Mouse (Mus musculus): Measurements from ENCODE around the gene Ogfod3. TPM values are rescaled to one million over a fixed set of nuclear protein-coding genes. Genes with fewer than 3 reads are reported as not detected.

Ogfod3 gene
- polyA plus RNA-seq, 1 experiment from 2014 or later, result 19.8 TPM

DNA sequence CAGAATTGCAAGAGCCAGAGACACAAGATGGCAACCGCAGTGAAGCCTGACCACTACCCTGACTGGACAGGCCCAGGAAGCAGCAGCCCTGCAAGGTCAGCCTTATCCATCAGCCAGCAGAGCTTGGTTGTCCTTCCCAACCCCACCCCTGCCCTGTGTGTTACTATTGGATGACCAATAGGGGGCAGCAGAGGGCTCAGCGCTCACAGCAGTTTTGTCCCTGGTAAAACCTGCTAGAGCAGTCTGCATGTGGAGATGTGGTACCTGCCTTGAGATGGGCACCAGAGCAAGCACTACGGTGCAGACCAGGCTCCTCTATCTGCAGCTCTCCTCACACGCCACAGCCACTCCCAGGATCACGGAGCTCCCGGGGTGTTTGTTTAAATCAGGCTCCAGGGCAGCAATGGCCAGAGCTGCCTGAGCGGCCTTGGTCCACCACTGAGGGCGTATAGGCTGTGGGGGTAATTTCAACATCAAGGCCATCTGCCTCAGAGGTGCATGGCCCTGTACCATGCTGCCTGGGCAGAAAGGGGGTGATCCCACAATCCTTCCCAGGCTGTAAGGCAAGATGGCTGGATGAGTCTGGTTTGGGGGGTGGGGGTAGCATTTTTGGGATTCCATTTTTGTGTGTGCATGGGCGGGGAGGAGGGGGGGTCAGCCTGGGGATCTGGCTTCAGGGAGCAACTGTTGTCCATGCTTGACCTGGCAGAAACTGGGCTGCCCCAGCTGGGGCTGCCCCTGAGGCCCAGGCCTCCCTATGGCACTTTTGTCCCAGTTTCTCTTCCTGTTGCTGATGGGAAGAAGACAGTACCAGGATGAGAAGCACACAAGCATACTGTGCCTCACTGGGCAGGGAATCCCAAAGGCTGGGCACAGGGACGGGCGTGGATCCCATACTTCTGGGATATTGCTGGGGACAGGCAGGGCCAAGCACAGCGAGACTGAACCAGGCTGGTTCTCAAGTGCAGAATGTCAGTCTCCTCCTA is 27.9 kb downstream of the Ogfod3 start:
- Histone ChIP-seq H3K36me3 (ENCODE audit: control insufficient read depth, insufficient read depth, low read length) (no peaks in the 10 kb centered on the region), H3K4me2 (ENCODE audit: low read depth) (no peak overlapping the region), H3K9ac (ENCODE audit: low read length) (no peak overlapping the region), H3K27me3 (ENCODE audit: control insufficient read depth, insufficient read depth, low read length) (no peaks in the 10 kb centered on the region), H3K9me3 (ENCODE audit: control insufficient read depth, low read length) (no peaks in the 10 kb centered on the region), H3K27ac (ENCODE audit: low read depth, low read length) (no peak overlapping the region), H3K4me1 (ENCODE audit: control insufficient read depth, insufficient read depth, low read length) (0 out of 2 replicates have a peak, but pooled peaks cover 4% of the 10 kb centered on the region), H3K4me3 (ENCODE audit: low read depth, low read length) (no peak overlapping the region)
- DNase-seq (ENCODE audit: low spot score) (peak; percentile 56), ATAC-seq (ENCODE audit: insufficient read depth, low FRiP score, low TSS enrichment) (no peak; the same call in 1 of the 2 replicates)
- 54% methylated on average over 12 of the region's 12 CpGs for WGBS

- 0 out of 2 replicates have a peak, but pooled peaks cover 4% of the 10 kb centered on the region for H3K4me1 ChIP-seq (ENCODE audit: control insufficient read depth, insufficient read depth, low read length)
- H3K27ac ChIP-seq (ENCODE audit: low read depth, low read length), result no peak overlapping the region
- no peaks in the 10 kb centered on the region for H3K36me3 ChIP-seq (ENCODE audit: control insufficient read depth, insufficient read depth, low read length)
- no peak for DNase-seq (ENCODE audit: low spot score)
- H3K4me3 ChIP-seq (ENCODE audit: low read depth, low read length), result no peak overlapping the region
- no peak overlapping the region for H3K4me2 ChIP-seq (ENCODE audit: low read depth)
- no peak for ATAC-seq (ENCODE audit: insufficient read depth, low FRiP score, low TSS enrichment)
- H3K9ac ChIP-seq (ENCODE audit: low read length), result no peak overlapping the region; the same call in 1 of the 2 replicates
- H3K9me3 ChIP-seq (ENCODE audit: control insufficient read depth, low read length), result no peaks in the 10 kb centered on the region
- WGBS, result 47% methylated on average over 3 of the region's 3 CpGs
- no peaks in the 10 kb centered on the region for H3K27me3 ChIP-seq (ENCODE audit: control insufficient read depth, insufficient read depth, low read length)
These were observed 30.3 kb downstream of the Ogfod3 start for GRCm38 (mm10) chr11:121174234-121174633.

DNA sequence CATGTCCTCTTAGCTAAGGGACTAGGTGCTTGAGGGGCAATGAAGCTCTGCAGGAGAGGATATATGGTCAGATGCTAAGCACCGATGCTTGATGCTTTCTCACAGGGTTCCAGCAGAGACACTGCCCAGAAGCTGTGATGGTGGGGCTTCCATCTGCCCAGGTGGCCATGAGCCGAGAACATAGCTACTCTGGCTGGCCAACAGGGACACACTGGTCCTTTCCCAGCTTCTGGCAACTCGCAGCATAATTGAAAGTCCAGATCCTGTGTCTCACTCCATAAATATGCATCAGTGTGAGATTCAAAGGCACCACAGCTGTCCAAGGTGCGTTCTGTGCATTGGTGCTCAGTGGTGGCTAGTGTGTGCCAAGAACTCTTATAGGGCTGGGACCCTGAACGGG is 31.3 kb downstream of the Ogfod3 start:
- Histone ChIP-seq H3K9me3 (ENCODE audit: control insufficient read depth, low read length) (no peaks in the 10 kb centered on the region), H3K36me3 (ENCODE audit: control insufficient read depth, insufficient read depth, low read length) (no peaks in the 10 kb centered on the region), H3K4me1 (ENCODE audit: control insufficient read depth, insufficient read depth, low read length) (0 out of 2 replicates have a peak, but pooled peaks cover 4% of the 10 kb centered on the region), H3K4me2 (ENCODE audit: low read depth) (no peak overlapping the region), H3K27me3 (ENCODE audit: control insufficient read depth, insufficient read depth, low read length) (no peaks in the 10 kb centered on the region), H3K4me3 (ENCODE audit: low read depth, low read length) (no peak overlapping the region), H3K9ac (ENCODE audit: low read length) (no peak overlapping the region), H3K27ac (ENCODE audit: low read depth, low read length) (no peak overlapping the region)
- WGBS, result 84% methylated on average over 5 of the region's 5 CpGs
- ATAC-seq (ENCODE audit: insufficient read depth, low FRiP score, low TSS enrichment) (no peak), DNase-seq (ENCODE audit: low spot score) (no peak)

GRCm38 (mm10) chr11:121163751-121164150 is 40.8 kb downstream of the Ogfod3 start:
- 84% methylated on average over 4 of the region's 4 CpGs for WGBS
- no peaks in the 10 kb centered on the region for H3K36me3 ChIP-seq (ENCODE audit: control insufficient read depth, insufficient read depth, low read length)
- no peaks in the 10 kb centered on the region for H3K9me3 ChIP-seq (ENCODE audit: control insufficient read depth, low read length)
- H3K4me2 ChIP-seq (ENCODE audit: low read depth), result no peak overlapping the region
- H3K9ac ChIP-seq (ENCODE audit: low read length), result no peak overlapping the region
- H3K27me3 ChIP-seq (ENCODE audit: control insufficient read depth, insufficient read depth, low read length), result no peaks in the 10 kb centered on the region
- DNase-seq (ENCODE audit: low spot score) (no peak), ATAC-seq (ENCODE audit: insufficient read depth, low FRiP score, low TSS enrichment) (no peak)
- H3K4me3 ChIP-seq (ENCODE audit: low read depth, low read length), result no peak overlapping the region
- H3K4me1 ChIP-seq (ENCODE audit: control insufficient read depth, insufficient read depth, low read length), result no peaks in the 10 kb centered on the region
- no peak overlapping the region for H3K27ac ChIP-seq (ENCODE audit: low read depth, low read length)

GRCm38 (mm10) chr11:121160636-121161346 is 43.7 kb downstream of the Ogfod3 start:
- peaks cover 20% of the 10 kb centered on the region for H3K27me3 ChIP-seq (ENCODE audit: control insufficient read depth, insufficient read depth, low read length)
- peaks cover 6% of the 10 kb centered on the region; the same call in 1 of the 2 replicates for H3K4me1 ChIP-seq (ENCODE audit: control insufficient read depth, insufficient read depth, low read length)
- no peak overlapping the region for H3K9ac ChIP-seq (ENCODE audit: low read length)
- ATAC-seq (ENCODE audit: insufficient read depth, low FRiP score, low TSS enrichment), result no peak
- DNase-seq (ENCODE audit: low spot score), result no peak
- 91% methylated on average over 26 of the region's 26 CpGs for WGBS
- no peak overlapping the region for H3K4me3 ChIP-seq (ENCODE audit: low read depth, low read length)
- no peak overlapping the region for H3K4me2 ChIP-seq (ENCODE audit: low read depth)
- no peak overlapping the region for H3K27ac ChIP-seq (ENCODE audit: low read depth, low read length)
- H3K9me3 ChIP-seq (ENCODE audit: control insufficient read depth, low read length), result no peaks in the 10 kb centered on the region
- no peaks in the 10 kb centered on the region for H3K36me3 ChIP-seq (ENCODE audit: control insufficient read depth, insufficient read depth, low read length)

GRCm38 (mm10) chr11:121159971-121160370 is 44.5 kb downstream of the Ogfod3 start, which contains the start of gene Uts2r:
Gene Uts2r, plus strand, starts transcription at chr11:121160271.
- peaks cover 27% of the 10 kb centered on the region for H3K27me3 ChIP-seq (ENCODE audit: control insufficient read depth, insufficient read depth, low read length)
- no peaks in the 10 kb centered on the region for H3K9me3 ChIP-seq (ENCODE audit: control insufficient read depth, low read length)
- H3K9ac ChIP-seq (ENCODE audit: low read length), result no peak within 1 kb of the TSS
- no peaks in the 10 kb centered on the region for H3K36me3 ChIP-seq (ENCODE audit: control insufficient read depth, insufficient read depth, low read length)
- no peak within 1 kb of the TSS for H3K4me2 ChIP-seq (ENCODE audit: low read depth)
- ATAC-seq (ENCODE audit: insufficient read depth, low FRiP score, low TSS enrichment), result no peak
- H3K4me1 ChIP-seq (ENCODE audit: control insufficient read depth, insufficient read depth, low read length), result peaks cover 6% of the 10 kb centered on the region; the same call in 1 of the 2 replicates
- 93% methylated on average over 5 of the region's 5 CpGs for WGBS
- H3K4me3 ChIP-seq (ENCODE audit: low read depth, low read length), result no peak within 1 kb of the TSS
- DNase-seq (ENCODE audit: low spot score), result no peak
- H3K27ac ChIP-seq (ENCODE audit: low read depth, low read length), result no peak within 1 kb of the TSS

GRCm38 (mm10) chr11:121156411-121156891 is 48.1 kb downstream of the Ogfod3 start:
- Histone ChIP-seq H3K27ac (ENCODE audit: low read depth, low read length) (no peak overlapping the region), H3K4me1 (ENCODE audit: control insufficient read depth, insufficient read depth, low read length) (peaks cover 6% of the 10 kb centered on the region; the same call in 1 of the 2 replicates), H3K27me3 (ENCODE audit: control insufficient read depth, insufficient read depth, low read length) (peaks cover 29% of the 10 kb centered on the region), H3K9ac (ENCODE audit: low read length) (peak overlapping the region; percentile 8; the same call in 1 of the 2 replicates), H3K9me3 (ENCODE audit: control insufficient read depth, low read length) (no peaks in the 10 kb centered on the region), H3K4me2 (ENCODE audit: low read depth) (peak overlapping the region; percentile 52), H3K4me3 (ENCODE audit: low read depth, low read length) (peak overlapping the region; percentile 26), H3K36me3 (ENCODE audit: control insufficient read depth, insufficient read depth, low read length) (no peaks in the 10 kb centered on the region)
- WGBS, result under 1% methylated on average over 45 of the region's 45 CpGs
- ATAC-seq (ENCODE audit: insufficient read depth, low FRiP score, low TSS enrichment) (no peak), DNase-seq (ENCODE audit: low spot score) (peak; percentile 15)

- Histone ChIP-seq H3K4me3 (ENCODE audit: low read depth, low read length) (no peak overlapping the region), H3K9me3 (ENCODE audit: control insufficient read depth, low read length) (no peaks in the 10 kb centered on the region), H3K36me3 (ENCODE audit: control insufficient read depth, insufficient read depth, low read length) (no peaks in the 10 kb centered on the region), H3K27me3 (ENCODE audit: control insufficient read depth, insufficient read depth, low read length) (peaks cover 29% of the 10 kb centered on the region), H3K4me1 (ENCODE audit: control insufficient read depth, insufficient read depth, low read length) (peaks cover 6% of the 10 kb centered on the region; the same call in 1 of the 2 replicates), H3K9ac (ENCODE audit: low read length) (no peak overlapping the region), H3K4me2 (ENCODE audit: low read depth) (no peak overlapping the region), H3K27ac (ENCODE audit: low read depth, low read length) (no peak overlapping the region)
- no peak for ATAC-seq (ENCODE audit: insufficient read depth, low FRiP score, low TSS enrichment)
- WGBS, result 29% methylated on average over 4 of the region's 4 CpGs
- peak; percentile 46 for DNase-seq (ENCODE audit: low spot score)
These were observed 50.3 kb downstream of the Ogfod3 start for GRCm38 (mm10) chr11:121154203-121154602.

All from neural tube, embryonic 11.5 days (tissue).